Mouse (Mus musculus): ENCODE results near the gene Hoxc8.

Gene Hoxc8

GRCm38 (mm10) chr15:103010112-103010846, 19.9 kb downstream of the Hoxc8 start:
- no peak for DNase-seq (ENCODE audit: low read depth)

GRCm38 (mm10) chr15:103010847-103011555, 20.6 kb downstream of the Hoxc8 start:
- no peak for DNase-seq (ENCODE audit: low read depth)

- no peak for DNase-seq (ENCODE audit: low read depth)
These were observed 21.6 kb downstream of the Hoxc8 start for GRCm38 (mm10) chr15:103011928-103012486.

- DNase-seq (ENCODE audit: low read depth): peak; percentile 59
These were observed 23.0 kb downstream of the Hoxc8 start for GRCm38 (mm10) chr15:103013238-103013984.

GRCm38 (mm10) chr15:103014166-103015008, 24.0 kb downstream of the Hoxc8 start:
- no peak for DNase-seq (ENCODE audit: low read depth)

GRCm38 (mm10) chr15:103015009-103015399, 24.6 kb downstream of the Hoxc8 start:
- no peak for DNase-seq (ENCODE audit: low read depth)

- no peak for DNase-seq (ENCODE audit: low read depth)
These were observed 25.2 kb downstream of the Hoxc8 start for GRCm38 (mm10) chr15:103015406-103016166.

- no peak for DNase-seq (ENCODE audit: low read depth)
These were observed 28.2 kb downstream of the Hoxc8 start, which contains the start of gene Hoxc4 for GRCm38 (mm10) chr15:103018636-103019035. Gene Hoxc4, plus strand, starts transcription at chr15:103018934.

GRCm38 (mm10) chr15:103020899-103021418, 30.6 kb downstream of the Hoxc8 start:
- no peak for DNase-seq (ENCODE audit: low read depth)

GRCm38 (mm10) chr15:103021544-103021943, 31.1 kb downstream of the Hoxc8 start:
- no peak for DNase-seq (ENCODE audit: low read depth)

- DNase-seq (ENCODE audit: low read depth): no peak
These were observed 33.7 kb downstream of the Hoxc8 start for GRCm38 (mm10) chr15:103024131-103024530.

- no peak for DNase-seq (ENCODE audit: low read depth)
These were observed 37.1 kb downstream of the Hoxc8 start for GRCm38 (mm10) chr15:103027266-103028235.

- no peak for DNase-seq (ENCODE audit: low read depth)
These were observed 38.6 kb downstream of the Hoxc8 start for GRCm38 (mm10) chr15:103028916-103029512.

- DNase-seq (ENCODE audit: low read depth): no peak
These were observed 39.7 kb downstream of the Hoxc8 start for GRCm38 (mm10) chr15:103030142-103030541.

GRCm38 (mm10) chr15:103032167-103032566, 41.8 kb downstream of the Hoxc8 start:
- no peak for DNase-seq (ENCODE audit: low read depth)

GRCm38 (mm10) chr15:103032646-103033575, 42.5 kb downstream of the Hoxc8 start:
- DNase-seq (ENCODE audit: low read depth): no peak

- DNase-seq (ENCODE audit: low read depth): no peak
These were observed 43.8 kb downstream of the Hoxc8 start for GRCm38 (mm10) chr15:103034043-103034806.
